Mouse (Mus musculus) forebrain, embryonic 10.5 days (tissue): ENCODE measurements around the gene Sp100. TPM values are rescaled to one million over a fixed set of nuclear protein-coding genes. Genes with fewer than 3 reads are reported as not detected.
A peak's percentile ranks its signal among the peaks of the same experiment; 100 is the strongest.
"Not testable (repeated sequence)": the region's sequence is repeated elsewhere in the genome, so short reads cannot be mapped to it uniquely, and the experiment has no call there.

Experiments
- DNase-seq: peaks from one replicate; pipeline ENCODE4 v3.0.0-alpha.2; 2017; ENCODE audit warnings: low spot score; ENCODE audit errors: extremely low spot score
- H3K27ac ChIP-seq: fragments of 300-500 bp; sonication (generic); 2 replicates; pipeline ENCODE4 v1.5.1; 2016; ENCODE audit warnings: mild to moderate bottlenecking
- H3K27me3 ChIP-seq: fragments of 300-500 bp; sonication (generic); 2 replicates; pipeline ENCODE4 v1.6.1; 2016; ENCODE audit warnings: mild to moderate bottlenecking; ENCODE audit not compliant: poor library complexity, severe bottlenecking
- H3K36me3 ChIP-seq: fragments of 300-500 bp; sonication (generic); replicated peaks from 2 replicates; pipeline ENCODE4 v1.6.1; 2016; ENCODE audit warnings: mild to moderate bottlenecking, moderate library complexity
- H3K4me1 ChIP-seq: fragments of 300-500 bp; sonication (generic); 2 replicates; pipeline ENCODE4 v1.6.1; 2016
- H3K4me3 ChIP-seq: fragments of 300-500 bp; sonication (generic); 2 replicates; pipeline ENCODE4 v1.5.1; 2016; ENCODE audit warnings: mild to moderate bottlenecking, moderate library complexity
- H3K9me3 ChIP-seq: fragments of 300-500 bp; sonication (generic); 2 replicates; pipeline ENCODE4 v1.6.1; 2016; ENCODE audit warnings: mild to moderate bottlenecking, moderate library complexity
- WGBS: fragments of 180-500 bp; shearing (Covaris S2); methylation state at CpG from one replicate; pipeline ENCODE4 v1.1.7; 2016; 5-methylcytosine and 5-hydroxymethylcytosine counted together
- polyA plus RNA-seq: library from polyadenylated mRNA; unstranded; fragments of >200 nt; fragmentation: Nextera tagmentation; extraction: Ambion mirVana; gene quantifications from 2 replicates; pipeline ENCODE4 v1.2.1, GENCODE M21; 2016

Sp100 gene
- polyA plus RNA-seq, 1 experiment from 2014 or later, result 0.24 TPM

DNA sequence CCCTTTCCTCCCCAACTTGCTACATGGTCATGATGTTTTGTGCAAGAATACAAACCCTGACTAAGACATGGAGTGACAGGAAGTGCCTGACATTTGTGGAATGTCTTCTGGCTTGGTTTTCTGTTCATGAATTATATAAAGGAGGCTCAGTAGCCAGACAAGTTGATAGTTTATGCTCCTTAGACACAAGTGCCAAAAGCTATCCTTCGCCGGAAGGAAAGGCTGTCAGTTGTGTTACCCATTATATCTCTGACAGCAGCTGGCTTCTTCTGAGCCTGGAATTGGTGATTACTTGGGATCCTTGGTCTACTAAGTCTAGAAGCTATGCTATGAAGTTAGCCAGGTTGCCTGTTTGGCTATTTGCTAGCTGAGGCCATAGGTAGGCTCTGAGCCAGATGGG lies 7.4 kb downstream of the Sp100 start:
- H3K9me3 ChIP-seq, H3K36me3 ChIP-seq, H3K27ac ChIP-seq, H3K4me1 ChIP-seq, DNase-seq, H3K27me3 ChIP-seq, H3K4me3 ChIP-seq: not testable (repeated sequence)
- WGBS, result 99% methylated on average over 2 of the region's 2 CpGs

DNA sequence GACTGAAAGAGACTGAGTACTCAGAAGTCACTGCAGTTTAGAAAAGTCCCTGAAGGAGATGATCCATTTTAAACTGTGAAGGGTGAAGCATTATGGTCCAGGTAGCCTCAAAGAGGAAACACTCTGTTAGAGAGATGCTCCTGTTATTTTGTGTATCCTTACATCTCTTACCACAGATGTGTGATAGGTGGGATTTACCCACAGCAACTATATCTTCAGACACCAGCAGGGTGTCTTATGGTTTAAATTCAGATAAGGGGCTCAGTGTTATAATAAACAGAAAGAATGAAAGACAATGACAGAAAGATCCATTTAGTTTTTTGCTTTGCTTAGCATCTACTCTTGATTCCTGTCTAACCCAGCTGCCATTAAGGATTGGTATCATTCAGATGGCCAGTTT lies 14.5 kb downstream of the Sp100 start:
- H3K4me3 ChIP-seq, result no peak overlapping the region
- H3K9me3 ChIP-seq, result no peaks in the 10 kb centered on the region
- DNase-seq, result no peak

DNA sequence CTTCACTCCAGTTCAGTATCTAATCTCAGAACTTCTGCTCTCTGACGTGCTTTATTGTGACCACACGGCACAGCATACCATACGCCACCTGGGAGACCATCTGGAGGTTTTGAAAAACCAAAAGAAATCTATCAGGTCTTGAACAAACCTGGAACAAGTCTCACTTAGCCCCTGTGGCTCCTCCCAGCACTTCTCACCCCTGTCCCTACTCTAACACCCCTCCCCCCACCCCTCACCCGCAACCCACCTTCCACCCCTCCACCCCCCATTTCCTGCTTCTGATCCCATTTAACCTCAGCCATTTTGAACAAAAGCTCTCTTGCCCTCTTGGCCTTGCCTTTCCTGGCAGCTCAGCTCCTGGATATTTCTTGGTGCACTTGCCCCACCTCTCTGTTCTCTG lies 30.4 kb downstream of the Sp100 start:
- H3K4me1 ChIP-seq, result peaks cover 5% of the 10 kb centered on the region; the same call in 1 of the 2 replicates
- H3K36me3 ChIP-seq, result no peaks in the 10 kb centered on the region
- no peaks in the 10 kb centered on the region for H3K9me3 ChIP-seq
- WGBS, result 69% methylated on average over 4 of the region's 4 CpGs
- no peaks in the 10 kb centered on the region for H3K27me3 ChIP-seq
- H3K4me3 ChIP-seq, result no peak overlapping the region
- DNase-seq, result no peak
- H3K27ac ChIP-seq, result no peak overlapping the region

More for the DNA sequence above, 14.5 kb downstream of the Sp100 start:
- no peak overlapping the region for H3K27ac ChIP-seq
- H3K27me3 ChIP-seq, result no peaks in the 10 kb centered on the region
- H3K4me1 ChIP-seq, result no peaks in the 10 kb centered on the region
- H3K36me3 ChIP-seq, result no peaks in the 10 kb centered on the region

DNA sequence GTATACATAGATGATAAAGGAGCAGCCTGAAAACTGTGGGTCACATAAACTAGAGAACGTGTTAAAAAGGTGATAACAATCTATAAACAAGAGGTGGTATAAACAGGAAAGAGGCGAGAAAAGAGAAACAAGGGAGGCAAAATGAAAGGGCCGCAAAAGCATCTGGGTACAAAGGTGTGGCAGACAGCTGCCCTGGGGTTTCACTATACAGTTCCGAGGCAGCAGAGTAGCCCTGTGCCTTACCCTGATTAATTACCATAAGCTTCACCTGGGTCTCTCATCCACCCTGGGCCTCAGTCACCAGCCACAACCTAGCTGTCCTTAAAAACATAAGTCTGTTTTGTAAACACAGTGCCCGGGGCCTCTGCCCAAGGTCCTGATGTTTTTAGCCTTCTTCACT lies 36.9 kb downstream of the Sp100 start:
- H3K4me1 ChIP-seq, result no peaks in the 10 kb centered on the region
- DNase-seq, result no peak
- H3K9me3 ChIP-seq, result no peaks in the 10 kb centered on the region
- H3K4me3 ChIP-seq, result no peak overlapping the region
- H3K27me3 ChIP-seq, result no peaks in the 10 kb centered on the region
- no peaks in the 10 kb centered on the region for H3K36me3 ChIP-seq
- no peak overlapping the region for H3K27ac ChIP-seq
- WGBS, result 71% methylated on average over 5 of the region's 5 CpGs

DNA sequence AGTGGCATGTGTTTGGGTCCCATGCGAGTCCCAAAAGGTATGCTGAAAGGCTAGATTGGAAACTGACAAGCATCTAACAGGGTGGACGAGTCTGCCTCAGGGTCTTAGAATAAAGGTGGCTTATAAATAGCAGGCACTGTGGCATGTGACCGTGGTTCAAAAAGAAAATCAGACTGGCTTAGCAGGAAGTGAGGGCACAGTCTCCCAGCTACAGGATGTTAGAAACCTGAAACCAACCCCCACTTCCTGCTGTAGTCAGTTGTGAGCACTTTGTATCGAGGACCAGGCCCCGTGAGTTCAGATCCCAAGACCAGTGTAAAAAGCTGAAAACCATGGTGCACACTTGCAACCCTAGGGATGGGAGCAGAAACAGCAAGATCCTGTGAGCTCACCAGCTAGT lies 37.6 kb downstream of the Sp100 start:
- Histone ChIP-seq H3K4me3 (no peak overlapping the region), H3K27me3 (no peaks in the 10 kb centered on the region), H3K4me1 (no peaks in the 10 kb centered on the region), H3K36me3 (no peaks in the 10 kb centered on the region), H3K27ac (no peak overlapping the region), H3K9me3 (no peaks in the 10 kb centered on the region)
- DNase-seq, result no peak
- 73% methylated on average over 5 of the region's 5 CpGs for WGBS

DNA sequence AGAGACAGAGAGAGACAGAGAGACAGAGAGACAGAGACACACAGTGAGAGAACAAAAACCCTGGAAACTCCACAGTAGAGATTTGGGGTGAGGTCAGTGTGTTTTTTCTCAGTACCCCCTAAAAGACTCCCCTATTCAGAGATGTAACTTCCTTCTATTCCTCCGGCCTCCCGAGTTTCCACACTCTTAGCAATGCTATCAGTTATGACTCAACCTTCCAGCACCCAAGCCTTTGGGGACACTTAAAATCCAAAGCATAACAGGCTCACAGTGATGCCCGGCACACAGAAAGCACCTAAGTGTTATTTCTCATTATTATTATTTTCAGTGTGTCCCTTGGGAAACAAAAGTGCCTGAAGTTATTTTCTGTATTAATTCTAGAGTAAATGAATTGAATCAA lies 40.8 kb downstream of the Sp100 start:
- H3K27ac ChIP-seq, result no peak overlapping the region
- no peak for DNase-seq
- no peaks in the 10 kb centered on the region for H3K9me3 ChIP-seq
- no peak overlapping the region for H3K4me3 ChIP-seq
- H3K4me1 ChIP-seq, result no peaks in the 10 kb centered on the region
- H3K27me3 ChIP-seq, result no peaks in the 10 kb centered on the region
- H3K36me3 ChIP-seq, result no peaks in the 10 kb centered on the region
- WGBS, result 90% methylated on average over 3 of the region's 3 CpGs

DNA sequence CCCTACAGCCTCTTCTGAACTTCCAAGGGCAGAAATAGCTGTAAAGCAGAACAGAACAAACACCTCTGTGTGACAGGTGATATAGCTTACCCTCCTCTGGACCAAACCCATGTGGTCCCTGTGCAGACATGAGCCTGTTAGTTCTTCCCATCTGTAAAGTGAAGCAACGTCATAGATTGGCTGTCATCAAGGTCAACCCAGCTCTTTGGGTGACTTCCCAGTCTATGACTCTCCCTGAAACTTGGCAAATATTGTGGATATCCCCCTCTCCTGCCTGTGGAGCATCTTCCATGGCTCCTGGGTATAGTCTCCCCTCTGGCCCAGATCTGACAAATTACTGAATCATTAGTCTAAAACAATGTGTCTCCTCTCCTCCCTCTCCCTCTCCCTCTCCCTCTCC lies 42.5 kb downstream of the Sp100 start:
- Histone ChIP-seq H3K4me3 (no peak overlapping the region), H3K36me3 (no peaks in the 10 kb centered on the region), H3K27me3 (no peaks in the 10 kb centered on the region), H3K4me1 (no peaks in the 10 kb centered on the region), H3K27ac (no peak overlapping the region), H3K9me3 (no peaks in the 10 kb centered on the region)
- WGBS, result 70% methylated on average over 1 of the region's 1 CpGs
- no peak for DNase-seq

DNA sequence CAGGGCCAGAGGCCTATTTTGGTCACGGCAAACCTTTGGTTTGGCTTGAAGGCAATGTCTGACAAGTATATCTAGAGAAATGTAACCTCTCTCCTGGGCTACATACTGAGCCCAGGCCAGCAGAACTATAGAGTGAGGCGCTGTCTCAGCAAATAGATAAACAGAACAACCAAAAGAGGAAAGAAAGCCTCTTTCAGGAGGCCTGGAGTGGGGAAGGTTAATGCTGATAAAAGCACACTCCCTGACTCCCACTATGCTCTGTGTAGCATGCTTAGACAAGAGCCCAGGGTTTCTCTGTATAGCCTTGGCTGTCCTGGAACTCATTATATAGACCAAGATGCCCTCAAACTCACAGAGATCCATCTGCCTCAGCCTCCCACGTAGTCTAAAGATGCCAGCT lies 43.5 kb downstream of the Sp100 start:
- DNase-seq, result no peak
- no peak overlapping the region for H3K4me3 ChIP-seq
- no peaks in the 10 kb centered on the region for H3K4me1 ChIP-seq
- WGBS, result 75% methylated on average over 3 of the region's 3 CpGs
- no peaks in the 10 kb centered on the region for H3K9me3 ChIP-seq
- H3K36me3 ChIP-seq, result no peaks in the 10 kb centered on the region
- H3K27me3 ChIP-seq, result no peaks in the 10 kb centered on the region
- no peak overlapping the region for H3K27ac ChIP-seq

DNA sequence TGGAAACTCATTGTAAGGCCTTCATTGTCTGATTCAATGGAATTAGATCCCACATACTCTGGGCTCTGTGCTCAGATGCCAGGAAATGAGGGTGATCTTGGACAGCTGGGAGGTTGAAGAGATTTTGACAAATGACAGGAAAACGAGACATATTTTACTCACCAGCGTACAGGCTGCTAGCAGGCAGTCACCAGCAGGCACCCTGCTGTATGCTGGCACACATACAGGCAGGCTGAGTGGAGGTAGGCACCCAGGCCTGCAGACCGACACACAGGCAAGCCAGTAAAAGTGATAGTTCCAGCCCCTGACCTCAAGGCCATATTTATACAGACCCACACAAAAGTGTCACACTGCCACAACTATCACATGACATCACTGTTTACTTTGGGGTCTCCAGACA lies 45.9 kb downstream of the Sp100 start:
- no peak for DNase-seq
- Histone ChIP-seq H3K27me3 (no peaks in the 10 kb centered on the region), H3K4me3 (no peak overlapping the region), H3K27ac (no peak overlapping the region), H3K4me1 (no peaks in the 10 kb centered on the region), H3K36me3 (no peaks in the 10 kb centered on the region), H3K9me3 (no peaks in the 10 kb centered on the region)
- 88% methylated on average over 3 of the region's 3 CpGs for WGBS

DNA sequence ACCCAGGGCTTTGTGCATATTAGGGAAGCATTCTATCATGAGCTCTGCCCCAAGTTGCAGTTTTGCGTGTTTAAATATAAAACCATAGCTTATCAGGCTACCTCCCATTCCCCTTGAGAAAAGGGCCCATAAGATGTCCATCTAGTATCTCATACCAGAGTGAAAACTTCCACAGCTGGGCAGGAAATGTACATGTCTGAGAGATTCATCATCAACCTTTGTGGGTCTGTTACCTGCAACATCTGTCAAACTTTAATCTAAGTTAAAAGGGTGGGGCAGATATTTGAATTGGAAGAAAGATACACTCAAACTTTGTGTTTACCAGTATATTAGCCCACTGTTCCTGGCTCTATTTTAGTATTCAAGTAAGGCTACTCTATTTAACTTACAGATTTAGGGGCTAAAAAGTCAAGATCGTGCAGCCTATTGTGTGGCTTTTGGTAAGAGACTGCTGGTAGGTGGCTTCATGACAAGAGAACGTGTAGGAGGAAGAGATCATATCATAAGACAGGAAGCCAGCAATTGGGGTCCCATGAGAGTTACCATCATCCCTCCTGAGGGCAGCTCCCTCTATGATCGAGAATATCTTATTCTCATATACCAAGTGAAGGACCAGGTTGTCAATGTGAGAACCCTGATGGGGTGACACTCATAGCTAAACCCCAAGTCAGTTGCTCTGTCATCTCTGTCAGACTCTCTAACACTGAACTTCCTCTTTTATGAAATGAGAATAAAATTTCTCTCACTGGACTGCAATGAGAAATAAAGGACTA lies 48.1 kb downstream of the Sp100 start:
- no peaks in the 10 kb centered on the region for H3K27me3 ChIP-seq
- WGBS, result 88% methylated on average over 4 of the region's 4 CpGs
- H3K9me3 ChIP-seq, result no peaks in the 10 kb centered on the region
- H3K4me3 ChIP-seq, result no peak overlapping the region
- no peaks in the 10 kb centered on the region for H3K36me3 ChIP-seq
- no peak for DNase-seq
- H3K4me1 ChIP-seq, result no peaks in the 10 kb centered on the region
- no peak overlapping the region for H3K27ac ChIP-seq

DNA sequence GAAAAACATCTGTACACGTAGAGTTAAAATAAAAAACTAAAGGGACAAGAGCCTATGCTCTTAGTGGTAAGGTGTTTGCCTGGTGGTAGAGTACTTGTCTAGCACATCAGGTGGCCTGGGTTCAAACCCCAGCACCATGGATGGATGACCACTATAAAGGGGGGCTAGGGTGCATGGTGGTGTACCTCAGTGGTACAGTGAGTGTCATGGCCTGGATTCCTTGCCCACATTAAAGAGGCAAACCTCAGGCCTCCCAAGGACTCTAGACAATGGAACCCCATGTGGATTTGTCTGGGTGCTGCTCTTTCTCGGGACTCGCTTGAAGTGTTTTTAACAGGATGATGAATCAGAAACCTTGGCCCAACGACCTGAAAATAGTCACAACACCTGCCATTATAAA lies 52.7 kb downstream of the Sp100 start:
- Histone ChIP-seq H3K4me1 (peaks cover 9% of the 10 kb centered on the region), H3K4me3 (no peak overlapping the region), H3K27ac (no peak overlapping the region), H3K27me3 (no peaks in the 10 kb centered on the region), H3K9me3 (no peaks in the 10 kb centered on the region), H3K36me3 (no peaks in the 10 kb centered on the region)
- 77% methylated on average over 4 of the region's 4 CpGs for WGBS
- DNase-seq, result no peak

DNA sequence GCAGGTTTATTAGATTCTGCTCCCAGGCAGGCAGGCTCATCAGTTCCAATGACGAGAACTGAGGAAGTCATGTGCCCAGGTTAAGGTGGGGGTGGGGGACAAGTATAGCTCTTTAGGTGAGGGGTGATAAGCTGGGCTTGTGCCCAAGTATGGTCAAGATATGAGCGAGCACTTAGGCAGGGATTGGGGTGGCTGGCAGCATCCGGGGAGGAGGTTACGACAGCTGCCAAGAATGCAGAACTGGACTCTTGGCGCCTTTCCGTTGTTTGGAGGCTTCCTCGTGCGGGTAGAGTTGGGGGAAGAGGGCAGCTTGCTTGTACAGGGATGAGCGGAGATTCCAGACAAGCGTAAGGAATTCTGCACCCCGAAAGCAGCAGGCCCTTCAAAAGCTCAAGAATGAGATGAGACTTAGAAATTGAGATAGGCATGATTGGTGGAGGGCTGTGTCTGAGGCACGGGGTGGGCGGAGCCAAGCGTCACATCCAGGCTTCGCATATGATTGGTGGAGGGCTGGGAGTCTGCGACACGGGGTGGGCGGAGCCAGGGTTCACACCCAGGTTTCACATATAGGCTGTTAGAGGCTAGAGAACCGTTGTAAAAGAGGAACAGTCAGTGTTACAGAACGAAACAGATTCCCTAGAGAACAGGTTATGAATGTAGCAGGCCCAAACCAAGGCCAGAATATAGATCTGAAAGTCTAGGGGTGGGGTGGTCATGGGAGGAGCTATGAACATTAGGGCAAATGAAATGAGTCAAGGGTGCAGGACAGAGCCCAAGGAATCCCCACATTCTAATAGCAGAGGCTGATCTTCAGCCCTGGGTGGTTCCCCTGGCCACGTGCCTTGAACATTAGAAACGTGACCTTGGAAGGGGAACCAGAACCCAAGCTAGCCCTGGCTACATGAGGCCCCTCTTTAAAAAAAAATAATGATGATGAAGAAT lies 53.7 kb downstream of the Sp100 start:
- Histone ChIP-seq H3K27me3 (no peaks in the 10 kb centered on the region), H3K36me3 (no peaks in the 10 kb centered on the region), H3K4me3 (peak overlapping the region; percentile 44), H3K9me3 (no peaks in the 10 kb centered on the region), H3K4me1 (peaks cover 9% of the 10 kb centered on the region), H3K27ac (peak overlapping the region; percentile 56)
- peak; percentile 70 for DNase-seq
- 35% methylated on average over 22 of the region's 22 CpGs for WGBS

DNA sequence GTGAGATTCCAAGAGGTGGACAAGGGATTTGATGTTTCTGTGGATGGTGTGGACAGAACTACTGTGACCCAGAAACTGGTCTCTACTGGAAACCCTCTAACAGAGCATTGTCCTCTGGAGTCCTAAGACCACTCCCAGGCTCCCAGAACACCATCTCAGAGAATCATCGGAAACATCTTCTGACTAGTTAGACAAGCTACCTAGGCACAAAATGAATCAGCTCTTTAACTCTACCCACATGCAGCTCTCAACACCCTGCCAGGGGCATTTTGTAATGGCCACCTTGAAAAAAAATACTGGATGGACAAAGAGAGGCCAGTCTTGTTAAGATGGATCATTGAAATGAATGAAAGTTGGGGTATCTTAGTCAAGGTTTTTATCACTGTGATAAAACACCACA lies 55.8 kb downstream of the Sp100 start:
- H3K4me1 ChIP-seq, result peaks cover 9% of the 10 kb centered on the region
- H3K27ac ChIP-seq, result no peak overlapping the region
- 94% methylated on average over 1 of the region's 1 CpGs for WGBS
- H3K27me3 ChIP-seq, result no peaks in the 10 kb centered on the region
- H3K36me3 ChIP-seq, result no peaks in the 10 kb centered on the region
- no peak overlapping the region for H3K4me3 ChIP-seq
- H3K9me3 ChIP-seq, result no peaks in the 10 kb centered on the region
- no peak for DNase-seq
